Mouse (Mus musculus): ENCODE results near the gene Ttc39b.

GRCm38 (mm10) chr4:83265926-83266692, 57.9 kb downstream of the Ttc39b start:
- TF ChIP-seq POLR2A (IDR thresholded peaks at IDR 0.05; ENCODE audit: borderline replicate concordance, low read depth, low read length) (no peak), CTCF (IDR thresholded peaks at IDR 0.05; ENCODE audit: low read depth, low read length) (no peak)
